Mouse (Mus musculus) midbrain, embryonic 12.5 days (tissue): ENCODE measurements around the gene Fam71e2. TPM values are rescaled to one million over a fixed set of nuclear protein-coding genes. Genes with fewer than 3 reads are reported as not detected.
"Not testable (repeated sequence)": the region's sequence is repeated elsewhere in the genome, so short reads cannot be mapped to it uniquely, and the experiment has no call there.

ENCODE experiments used
- ATAC-seq: fragments of 200-750 bp; cut with Nextera tagmentation; 2 replicates; pipeline ENCODE4 v1.8.0; 2017; ENCODE audit warnings: low read depth, moderate TSS enrichment, moderate library complexity; ENCODE audit not compliant: low FRiP score
- H3K27ac ChIP-seq: fragments of 300-500 bp; sonication (generic); replicated peaks from 2 replicates; pipeline ENCODE4 v1.5.1; 2016; ENCODE audit warnings: mild to moderate bottlenecking
- H3K27me3 ChIP-seq: fragments of 300-500 bp; sonication (generic); 2 replicates; pipeline ENCODE4 v1.6.1; 2016; ENCODE audit warnings: mild to moderate bottlenecking
- H3K36me3 ChIP-seq: fragments of 300-500 bp; sonication (generic); 2 replicates; pipeline ENCODE4 v1.6.1; 2016
- H3K4me1 ChIP-seq: fragments of 300-500 bp; sonication (generic); 2 replicates; pipeline ENCODE4 v1.6.1; 2016
- H3K4me2 ChIP-seq: fragments of 300-500 bp; sonication (generic); replicated peaks from 2 replicates; pipeline ENCODE4 v1.6.1; 2016; ENCODE audit warnings: mild to moderate bottlenecking, moderate library complexity
- H3K4me3 ChIP-seq: fragments of 300-500 bp; sonication (generic); 2 replicates; pipeline ENCODE4 v1.5.1; 2016; ENCODE audit warnings: mild to moderate bottlenecking
- H3K9ac ChIP-seq: fragments of 300-500 bp; sonication (generic); replicated peaks from 2 replicates; pipeline ENCODE4 v1.6.1; 2016; ENCODE audit warnings: mild to moderate bottlenecking, moderate library complexity
- H3K9me3 ChIP-seq: fragments of 300-500 bp; sonication (generic); 2 replicates; pipeline ENCODE4 v1.6.1; 2016; ENCODE audit warnings: mild to moderate bottlenecking
- WGBS: fragments of 180-500 bp; shearing (Covaris S2); methylation state at CpG from one replicate; pipeline ENCODE4 v1.1.7; 2016; 5-methylcytosine and 5-hydroxymethylcytosine counted together
- polyA plus RNA-seq: library from polyadenylated mRNA; unstranded; fragments of >200 nt; fragmentation: Nextera tagmentation; extraction: Ambion mirVana; gene quantifications from 2 replicates; pipeline ENCODE4 v1.2.1, GENCODE M21; 2016

Fam71e2 gene
- polyA plus RNA-seq, result not detected in 2 replicates

DNA sequence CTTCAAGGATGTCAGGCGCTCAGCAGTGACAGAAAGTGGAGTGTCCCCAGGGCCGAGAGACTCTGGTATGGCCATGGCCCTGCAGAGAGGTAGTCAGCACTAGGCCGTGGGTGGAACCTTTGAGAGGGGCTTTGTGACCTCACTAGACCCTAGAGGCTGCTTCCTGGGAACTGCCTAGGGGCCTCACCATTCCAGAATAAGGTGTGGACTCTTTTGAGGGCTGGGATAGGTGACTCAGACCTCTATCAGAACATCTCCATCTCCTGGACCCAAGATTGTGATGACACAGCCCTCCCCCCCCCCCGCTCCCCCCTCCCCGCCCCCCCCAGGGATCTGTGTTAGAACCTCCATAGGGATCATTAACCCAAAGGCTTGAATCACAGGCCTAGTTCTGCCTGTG is at the start of gene Fam71e2:
Fam71e2 (minus strand) TSS at position 101 of the 400 bp plus-strand sequence.
- no peaks in the 10 kb centered on the region for H3K36me3 ChIP-seq
- H3K4me1 ChIP-seq, result peaks cover 3% of the 10 kb centered on the region; the same call in 1 of the 2 replicates
- WGBS, result 87% methylated on average over 3 of the region's 5 CpGs
- H3K27ac ChIP-seq, result no peak within 1 kb of the TSS
- no peak for ATAC-seq
- no peak within 1 kb of the TSS for H3K9ac ChIP-seq
- peaks cover 22% of the 10 kb centered on the region for H3K27me3 ChIP-seq
- no peaks in the 10 kb centered on the region for H3K9me3 ChIP-seq
- H3K4me2 ChIP-seq, result no peak within 1 kb of the TSS
- no peak within 1 kb of the TSS for H3K4me3 ChIP-seq

DNA sequence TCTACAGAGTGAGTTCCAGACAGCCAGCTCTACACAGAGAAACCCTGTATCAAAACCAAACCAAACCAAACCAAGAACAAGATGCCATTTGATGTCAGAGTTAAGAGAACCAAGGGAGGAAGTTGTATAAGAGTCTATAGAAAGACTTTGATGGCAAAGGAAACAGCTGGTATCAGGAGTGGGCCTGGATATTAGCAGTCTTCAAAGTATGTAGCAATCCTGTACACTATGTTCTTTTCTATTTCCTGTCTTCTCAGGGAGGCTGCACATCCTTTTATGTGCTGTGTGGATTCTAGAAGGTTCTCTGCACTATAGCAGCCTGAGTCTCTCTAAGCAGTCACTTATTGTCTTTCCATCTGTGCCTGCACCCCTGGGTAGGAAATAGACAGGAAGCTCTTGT is 45.5 kb upstream of the Fam71e2 start:
- H3K27ac ChIP-seq, result no peak overlapping the region
- peaks cover 8% of the 10 kb centered on the region for H3K4me1 ChIP-seq
- ATAC-seq, result no peak
- H3K9ac ChIP-seq, result no peak overlapping the region
- no peak overlapping the region for H3K4me3 ChIP-seq
- H3K36me3 ChIP-seq, result no peaks in the 10 kb centered on the region
- no peaks in the 10 kb centered on the region for H3K27me3 ChIP-seq
- H3K9me3 ChIP-seq, result no peaks in the 10 kb centered on the region
- H3K4me2 ChIP-seq, result no peak overlapping the region

DNA sequence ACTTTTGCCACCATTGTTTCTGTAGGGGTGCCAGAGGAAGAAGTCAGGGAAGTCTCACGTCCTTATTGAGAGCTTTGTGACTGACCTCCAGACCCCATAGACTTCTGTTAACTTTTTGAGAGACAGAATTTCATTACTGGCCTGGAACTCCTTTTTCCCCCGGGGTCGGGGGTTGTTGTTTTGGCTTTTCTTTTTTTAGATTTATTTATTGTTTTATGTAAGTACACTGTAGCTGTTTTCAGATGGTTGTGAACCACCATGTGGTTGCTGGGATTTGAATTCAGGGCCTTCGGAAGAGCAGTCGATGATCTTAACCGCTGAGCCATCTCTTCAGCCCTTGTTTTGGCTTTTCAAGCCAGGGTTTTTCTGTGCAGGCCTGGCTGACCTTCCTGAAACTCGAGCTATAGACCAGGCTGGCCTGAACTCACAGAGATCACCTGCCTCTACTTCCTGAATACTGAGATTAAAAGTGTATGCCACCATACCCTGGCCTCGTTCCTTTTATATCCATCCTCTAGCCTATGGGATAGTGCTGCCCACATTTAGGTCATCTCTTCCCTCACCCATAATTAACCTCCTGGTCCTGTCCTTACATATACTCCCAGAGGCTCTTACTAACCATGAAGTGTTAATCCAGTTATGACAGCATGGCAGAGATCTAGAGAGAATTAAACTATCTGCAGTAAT is 42.1 kb upstream of the Fam71e2 start:
- 28% methylated on average over 8 of the region's 8 CpGs for WGBS
- no peaks in the 10 kb centered on the region for H3K9me3 ChIP-seq
- H3K9ac ChIP-seq, result peak overlapping the region; percentile 62
- peaks cover 27% of the 10 kb centered on the region for H3K4me1 ChIP-seq
- peak overlapping the region; percentile 97 for H3K4me3 ChIP-seq
- peak overlapping the region; percentile 81 for H3K4me2 ChIP-seq
- H3K36me3 ChIP-seq, result peaks cover 24% of the 10 kb centered on the region
- no peaks in the 10 kb centered on the region for H3K27me3 ChIP-seq
- ATAC-seq, result no peak
- H3K27ac ChIP-seq, result peak overlapping the region; percentile 82

DNA sequence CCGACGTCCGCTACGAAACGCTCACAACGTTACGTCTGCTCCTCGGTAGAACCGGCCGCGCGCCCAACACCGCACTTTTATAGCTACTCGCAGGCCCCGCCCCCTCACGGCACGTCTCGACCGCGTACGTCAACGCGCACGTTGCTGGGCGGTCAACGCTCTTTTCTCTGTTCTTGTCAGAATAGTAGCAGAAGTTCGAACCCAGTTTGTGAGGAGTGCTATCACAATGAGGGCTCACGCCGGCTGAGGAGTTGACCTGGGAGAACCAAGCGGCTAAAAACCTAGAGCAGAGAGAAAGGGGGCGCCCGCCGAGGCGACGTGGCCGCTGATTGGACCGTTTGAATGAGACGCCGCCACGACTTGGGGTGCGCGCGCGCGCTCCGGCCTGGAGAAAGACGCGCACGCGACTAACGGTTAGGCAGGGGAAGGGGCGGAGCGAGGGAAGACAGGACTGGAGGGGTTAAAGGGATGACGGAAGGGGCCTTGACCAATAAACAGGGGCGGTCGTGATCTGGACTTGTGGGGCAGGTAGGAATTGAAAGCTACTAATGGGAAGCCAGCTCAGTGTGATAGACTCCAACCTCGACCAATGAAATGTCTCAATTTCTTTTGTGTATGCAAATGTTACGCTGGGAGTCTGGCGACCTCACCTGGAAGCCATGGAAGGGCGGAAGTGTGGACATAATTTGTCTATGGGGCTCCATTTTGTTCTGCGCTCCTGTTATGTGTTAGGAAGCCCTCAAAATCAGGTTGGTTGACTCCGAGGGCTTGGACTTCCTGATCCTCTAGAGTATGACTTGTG is 41.4 kb upstream of the Fam71e2 start, which contains the start of gene Ube2s:
Ube2s (minus strand) TSS at position 288 of the 802 bp plus-strand sequence.
- Histone ChIP-seq H3K4me3 (peak within 1 kb of the TSS; percentile 97), H3K27me3 (no peaks in the 10 kb centered on the region), H3K4me2 (peak within 1 kb of the TSS; percentile 81), H3K9ac (peak within 1 kb of the TSS; percentile 98), H3K9me3 (no peaks in the 10 kb centered on the region), H3K27ac (peak within 1 kb of the TSS; percentile 96), H3K4me1 (peaks cover 27% of the 10 kb centered on the region), H3K36me3 (peaks cover 28% of the 10 kb centered on the region)
- under 1% methylated on average over 62 of the region's 62 CpGs for WGBS
- peak; percentile 99 for ATAC-seq

DNA sequence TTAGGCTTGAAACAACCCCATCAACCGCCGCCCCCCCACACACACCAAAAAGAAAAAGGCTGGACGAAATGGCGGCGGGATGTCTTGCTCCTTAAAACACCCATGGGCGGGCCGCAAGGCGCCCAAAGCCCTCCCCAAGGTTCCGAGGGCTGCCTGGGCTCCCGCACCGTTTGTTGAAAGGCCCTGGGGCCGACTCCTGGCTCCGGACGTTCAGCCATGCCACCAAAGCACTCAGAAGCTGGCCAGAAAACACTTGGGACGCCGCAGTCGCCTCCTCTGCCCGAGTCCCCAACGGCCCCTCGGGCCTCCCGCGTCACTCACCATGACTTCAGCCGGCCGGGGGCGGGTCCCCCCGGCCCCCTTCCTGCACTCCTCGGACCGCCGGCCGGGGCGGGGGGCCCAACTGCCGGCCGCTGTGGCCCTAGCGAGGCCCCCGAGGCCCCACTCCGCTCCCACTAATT is 40.8 kb upstream of the Fam71e2 start:
- ATAC-seq, result no peak
- Histone ChIP-seq H3K9me3 (no peaks in the 10 kb centered on the region), H3K27me3 (no peaks in the 10 kb centered on the region), H3K36me3 (peaks cover 34% of the 10 kb centered on the region), H3K27ac (peak overlapping the region; percentile 96), H3K4me1 (peaks cover 27% of the 10 kb centered on the region), H3K4me3 (peak overlapping the region; percentile 97), H3K9ac (peak overlapping the region; percentile 98), H3K4me2 (peak overlapping the region; percentile 81)
- under 1% methylated on average over 30 of the region's 36 CpGs for WGBS

DNA sequence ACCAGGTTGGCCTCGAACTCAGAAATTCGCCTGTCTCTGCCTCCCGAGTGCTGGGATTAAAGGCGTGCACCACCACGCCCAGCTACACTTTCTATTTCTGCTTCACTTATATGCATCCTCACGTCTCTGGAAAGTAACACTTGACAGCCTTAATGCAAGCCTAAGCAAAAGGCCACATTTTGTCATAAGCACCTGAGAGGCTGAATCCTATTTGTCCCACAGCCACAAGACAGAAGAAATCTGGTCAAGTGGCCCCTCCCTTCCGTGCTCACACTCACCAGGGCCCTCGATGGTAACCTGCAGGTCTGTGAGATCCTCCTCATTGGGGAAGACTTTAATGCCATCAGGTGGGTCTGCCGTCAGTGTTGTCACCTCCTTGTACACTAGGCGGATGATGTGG is 40.0 kb upstream of the Fam71e2 start:
- H3K4me3 ChIP-seq, result peak overlapping the region; percentile 97
- WGBS, result 39% methylated on average over 10 of the region's 10 CpGs
- peak overlapping the region; percentile 98 for H3K9ac ChIP-seq
- not testable (repeated sequence) for H3K9me3 ChIP-seq, ATAC-seq, H3K27ac ChIP-seq, H3K27me3 ChIP-seq
- H3K4me2 ChIP-seq, result peak overlapping the region; percentile 81
- peaks cover 27% of the 10 kb centered on the region for H3K4me1 ChIP-seq
- H3K36me3 ChIP-seq, result peaks cover 36% of the 10 kb centered on the region

DNA sequence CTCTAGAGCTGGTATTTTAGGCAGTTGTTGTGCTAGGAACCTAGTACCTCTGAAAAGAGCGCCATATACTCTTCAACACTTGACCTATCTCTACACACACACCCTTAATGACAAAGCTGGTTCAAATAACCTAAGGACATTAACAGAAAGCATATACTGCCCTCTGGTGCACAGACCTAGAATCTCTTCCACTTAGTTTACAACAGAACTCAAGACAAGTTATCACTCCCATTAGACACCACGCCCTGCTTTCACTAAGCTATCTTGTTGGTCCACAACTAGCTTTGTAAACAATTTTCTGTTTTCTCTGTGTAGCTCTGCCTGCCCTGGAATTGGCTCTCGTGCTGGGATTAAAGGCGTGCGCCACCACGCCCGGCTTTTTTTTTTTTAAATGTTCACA is 35.6 kb upstream of the Fam71e2 start:
- peaks cover 43% of the 10 kb centered on the region for H3K36me3 ChIP-seq
- H3K4me2 ChIP-seq, result no peak overlapping the region
- H3K27ac ChIP-seq, result no peak overlapping the region
- WGBS, result 91% methylated on average over 7 of the region's 7 CpGs
- no peak for ATAC-seq
- peaks cover 19% of the 10 kb centered on the region for H3K4me1 ChIP-seq
- no peaks in the 10 kb centered on the region for H3K27me3 ChIP-seq
- no peak overlapping the region for H3K4me3 ChIP-seq
- H3K9me3 ChIP-seq, result no peaks in the 10 kb centered on the region
- H3K9ac ChIP-seq, result no peak overlapping the region

DNA sequence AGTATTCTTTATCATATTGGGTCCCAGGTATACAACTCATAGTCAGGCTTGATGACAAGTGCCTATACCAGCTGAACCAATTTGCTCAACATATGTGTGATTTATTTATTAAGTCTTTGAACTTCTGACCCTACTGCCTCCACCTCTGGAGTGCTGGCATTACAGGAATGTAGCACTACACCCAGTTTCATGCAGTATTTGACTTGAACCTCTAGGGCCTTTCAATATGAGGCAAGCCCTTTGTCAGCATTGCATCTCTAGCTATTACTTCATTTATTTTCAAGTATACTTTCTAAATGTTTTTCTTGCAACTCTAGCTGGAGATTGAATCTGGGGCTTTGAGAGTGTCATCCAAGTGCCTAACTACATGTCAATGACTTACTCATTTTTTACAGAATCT is 31.1 kb upstream of the Fam71e2 start:
- H3K27me3 ChIP-seq, result no peaks in the 10 kb centered on the region
- H3K4me1 ChIP-seq, result no peaks in the 10 kb centered on the region
- no peak overlapping the region for H3K4me3 ChIP-seq
- H3K27ac ChIP-seq, result no peak overlapping the region
- no peak overlapping the region for H3K4me2 ChIP-seq
- no peak overlapping the region for H3K9ac ChIP-seq
- no peaks in the 10 kb centered on the region for H3K9me3 ChIP-seq
- H3K36me3 ChIP-seq, result peaks cover 20% of the 10 kb centered on the region
- ATAC-seq, result no peak

DNA sequence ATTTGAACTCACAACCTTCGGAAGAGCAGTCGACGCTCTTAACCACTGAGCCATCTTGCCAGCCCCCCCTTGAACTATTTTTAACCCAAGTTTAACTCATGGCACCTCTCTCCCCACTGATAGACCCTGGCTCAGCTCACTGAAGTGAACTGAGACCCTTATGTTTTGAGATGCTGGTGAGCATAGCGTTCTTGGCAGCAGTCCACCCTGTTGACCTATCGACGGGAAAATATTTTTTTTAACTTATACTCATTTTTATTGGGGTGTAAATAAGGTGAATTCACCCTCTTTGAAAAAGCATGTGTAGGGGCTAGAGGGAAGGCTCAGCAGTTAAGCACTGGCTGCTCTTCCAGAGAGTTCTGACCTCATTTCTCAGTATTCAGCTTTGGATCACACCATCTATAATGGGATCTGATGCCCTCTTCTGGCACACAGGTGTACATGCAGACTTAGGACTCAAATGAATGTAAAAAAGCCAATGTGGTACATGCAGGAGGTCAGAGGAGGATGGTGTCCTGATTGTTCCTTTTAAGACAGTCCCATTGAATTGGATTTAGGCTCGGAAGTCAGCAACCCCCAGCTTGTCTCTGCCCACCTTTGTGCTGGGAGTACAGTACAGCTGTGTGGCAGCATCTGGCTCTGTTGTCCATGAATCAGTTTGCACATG is 24.8 kb upstream of the Fam71e2 start:
- no peak for ATAC-seq
- no peak overlapping the region for H3K9ac ChIP-seq
- H3K27me3 ChIP-seq, result peaks cover 1% of the 10 kb centered on the region; the same call in 1 of the 2 replicates
- H3K4me3 ChIP-seq, result no peak overlapping the region
- H3K4me1 ChIP-seq, result peaks cover 13% of the 10 kb centered on the region
- H3K27ac ChIP-seq, result no peak overlapping the region
- H3K36me3 ChIP-seq, result peaks cover 41% of the 10 kb centered on the region
- H3K9me3 ChIP-seq, result no peaks in the 10 kb centered on the region
- no peak overlapping the region for H3K4me2 ChIP-seq
- 83% methylated on average over 7 of the region's 7 CpGs for WGBS

DNA sequence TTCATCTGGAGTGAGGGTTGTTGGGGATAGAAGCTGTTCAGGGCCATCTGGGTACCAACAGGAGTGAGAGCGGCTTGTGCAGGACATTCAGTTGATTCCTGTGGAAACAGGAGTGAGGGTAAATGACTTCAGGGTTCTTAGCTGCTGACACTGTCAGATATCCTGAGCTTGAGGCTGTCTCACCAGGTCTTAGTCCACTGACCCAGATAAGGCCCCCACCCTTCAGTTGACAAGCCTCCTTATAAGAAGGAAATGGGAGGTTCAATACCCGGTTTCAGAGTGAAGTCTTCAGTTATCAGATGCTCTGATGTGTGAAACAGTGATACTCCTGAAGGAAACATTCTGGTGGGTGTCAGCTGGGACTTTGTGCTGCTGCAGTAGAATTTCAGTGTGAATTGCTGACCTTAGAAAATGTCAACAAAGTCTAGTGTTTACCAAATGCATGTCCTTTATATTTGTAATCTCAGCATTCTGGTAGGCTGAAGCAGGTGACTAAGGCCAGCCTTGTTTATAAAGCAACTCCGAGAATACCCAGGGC is 23.6 kb upstream of the Fam71e2 start:
- H3K4me2 ChIP-seq, result no peak overlapping the region
- peaks cover 41% of the 10 kb centered on the region for H3K36me3 ChIP-seq
- 87% methylated on average over 3 of the region's 3 CpGs for WGBS
- no peak for ATAC-seq
- no peak overlapping the region for H3K4me3 ChIP-seq
- H3K27ac ChIP-seq, result no peak overlapping the region
- H3K4me1 ChIP-seq, result peaks cover 13% of the 10 kb centered on the region
- H3K9me3 ChIP-seq, result no peaks in the 10 kb centered on the region
- peaks cover 10% of the 10 kb centered on the region for H3K27me3 ChIP-seq
- 0 out of 2 replicates have a peak overlapping the region, but pooled peaks have one; percentile 11 for H3K9ac ChIP-seq

DNA sequence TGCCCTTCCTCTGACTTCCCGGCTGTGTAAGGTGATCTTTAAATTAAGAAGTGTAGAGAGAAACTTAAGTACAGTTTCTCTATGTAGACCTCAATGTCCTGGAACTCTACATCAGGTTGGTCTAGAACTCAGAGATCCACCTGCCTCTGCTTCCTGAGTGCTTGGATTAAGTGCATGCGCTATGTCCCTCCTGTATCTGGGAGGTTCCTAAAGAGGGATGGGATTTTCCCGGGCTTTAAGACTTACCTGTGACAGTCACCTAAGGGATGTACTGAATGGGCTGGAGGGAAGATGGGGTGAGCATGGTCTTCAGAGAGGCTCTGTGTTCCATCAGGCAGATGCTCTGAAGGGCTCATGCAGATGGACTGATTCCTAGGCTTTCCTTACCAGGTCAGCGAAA is 22.6 kb upstream of the Fam71e2 start:
- Histone ChIP-seq H3K27ac (no peak overlapping the region), H3K4me3 (peak overlapping the region; percentile 78), H3K27me3 (peaks cover 19% of the 10 kb centered on the region), H3K36me3 (peaks cover 41% of the 10 kb centered on the region), H3K9me3 (no peaks in the 10 kb centered on the region), H3K9ac (peak overlapping the region; percentile 94), H3K4me2 (peak overlapping the region; percentile 88), H3K4me1 (peaks cover 18% of the 10 kb centered on the region)
- WGBS, result 38% methylated on average over 4 of the region's 4 CpGs
- ATAC-seq, result no peak
